Mouse (Mus musculus) erythroid progenitor cell, adult 5-6 weeks (primary cell): ENCODE measurements around the gene Drd5. TPM values are rescaled to one million over a fixed set of nuclear protein-coding genes. Genes with fewer than 3 reads are reported as not detected.

Experiments used
- ATAC-seq: replicated peaks from 2 replicates; pipeline ENCODE4 v1.8.0; 2016; ENCODE audit warnings: moderate number of reproducible peaks, mild to moderate bottlenecking, moderate TSS enrichment, inconsistent platforms; ENCODE audit not compliant: poor library complexity, low FRiP score, severe bottlenecking
- total RNA-seq, 2 experiments: library from RNA; stranded (forward) in 1 of 2; stranded (reverse) in 1 of 2; fragments of 150-400 nt in 1 of 2; fragments of 186-747, 209-891 nt in 1 of 2; gene quantifications; 2 replicates each; pipeline versions ENCODE4 v1.2.3 to v1.2.4; 2015 to 2017; ENCODE audit warnings: low replicate concordance in 2 of 2

Gene Drd5
- total RNA-seq, 2 experiments from 2014 or later: not detected

DNA sequence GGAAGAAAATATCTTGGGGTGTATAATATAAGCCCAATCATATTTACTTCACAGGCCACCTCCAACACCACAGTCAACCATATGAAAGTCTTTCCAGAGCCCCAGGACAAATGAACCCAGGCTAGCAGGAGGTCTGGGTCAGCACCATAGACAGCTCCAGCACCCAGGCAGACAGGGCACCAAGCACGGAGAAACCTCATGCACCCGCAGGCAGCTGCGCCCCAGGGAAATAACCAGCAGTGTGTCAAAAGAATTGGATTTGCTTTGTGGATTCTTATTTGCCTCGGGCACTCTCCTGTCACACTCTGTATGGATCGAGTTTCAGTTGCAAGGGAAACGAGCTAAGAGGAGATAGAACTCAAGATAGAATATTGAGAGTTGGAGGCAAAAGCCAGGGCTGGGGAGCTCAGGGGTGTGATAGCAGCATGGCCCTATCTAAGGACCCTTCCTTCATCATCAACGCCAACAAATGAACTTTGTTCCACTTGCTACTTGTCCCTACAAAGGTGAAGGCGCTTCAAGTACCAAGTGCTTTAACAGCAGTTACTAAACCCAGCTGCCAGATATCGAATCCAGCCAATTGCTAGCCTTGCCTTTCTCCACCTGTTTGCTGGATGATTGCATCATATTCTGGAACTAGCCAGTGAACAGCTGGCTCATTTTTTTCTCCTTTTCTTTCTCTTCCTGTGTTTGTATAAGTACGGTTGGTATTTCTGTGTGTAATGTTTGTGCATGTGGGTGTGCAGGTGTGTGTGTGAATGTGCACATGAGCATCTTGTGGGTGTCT is 27.7 kb downstream of the Drd5 start:
- ATAC-seq: no peak

- ATAC-seq: no peak
These were observed 31.3 kb downstream of the Drd5 start for GRCm38 (mm10) chr5:38350351-38350929.

DNA sequence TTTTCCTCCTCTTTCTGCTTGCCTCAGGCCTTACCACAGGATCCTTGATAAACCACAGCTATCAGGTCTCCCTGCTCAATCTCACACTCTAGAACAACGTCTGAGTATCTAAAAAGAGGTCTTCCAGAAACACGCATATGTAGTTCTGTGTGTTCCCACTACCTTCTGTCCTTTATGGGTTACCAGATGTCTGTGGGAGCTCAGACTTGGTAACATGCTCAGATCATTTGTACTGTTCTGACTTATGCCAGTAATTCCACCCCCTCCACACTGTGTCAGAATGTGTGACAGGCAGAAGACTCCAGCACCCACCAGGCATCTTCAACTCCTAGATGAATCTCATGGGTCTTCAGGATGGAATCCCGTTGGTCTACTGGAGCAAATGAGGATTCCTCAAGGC is 37.8 kb downstream of the Drd5 start:
- no peak for ATAC-seq

DNA sequence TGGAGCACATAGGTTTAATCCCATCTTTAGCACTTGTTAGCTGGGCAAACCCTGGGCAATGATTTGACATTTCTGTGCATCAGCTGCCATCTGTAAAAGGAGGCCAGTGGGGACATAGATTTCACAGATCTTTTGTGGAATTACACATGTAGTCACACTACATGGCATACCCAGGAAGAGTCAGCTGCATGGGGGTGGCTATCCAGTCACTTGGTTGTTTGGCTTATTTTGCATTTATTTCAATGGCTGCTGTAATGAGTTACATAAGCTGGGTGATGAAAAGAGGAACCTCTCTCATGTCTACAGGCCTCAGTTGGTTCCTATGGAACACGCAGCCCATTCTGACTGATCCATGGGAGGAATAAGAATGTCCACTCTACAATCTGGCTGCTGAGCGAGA is 40.5 kb downstream of the Drd5 start:
- no peak for ATAC-seq

GRCm38 (mm10) chr5:38364396-38364795 is 45.2 kb downstream of the Drd5 start:
- no peak for ATAC-seq

GRCm38 (mm10) chr5:38365521-38365920 is 46.4 kb downstream of the Drd5 start:
- no peak for ATAC-seq

- no peak for ATAC-seq
These were observed 47.7 kb downstream of the Drd5 start for GRCm38 (mm10) chr5:38366650-38367470.

- no peak for ATAC-seq
These were observed 52.1 kb downstream of the Drd5 start for GRCm38 (mm10) chr5:38371308-38371707.

Other genes with a start within 250 kb of the Drd5 start
- not detected in 2 replicates for gene Nsg1, start 159.5 kb upstream of the Drd5 start, total RNA-seq (2015; ENCODE audit: low replicate concordance)
- gene Nsg1, start 159.5 kb upstream of the Drd5 start, total RNA-seq (2017; ENCODE audit: low replicate concordance): not detected in 2 replicates
- gene Zbtb49, start 98.9 kb upstream of the Drd5 start, total RNA-seq (2015; ENCODE audit: low replicate concordance): 1.1 and 2.1 TPM in 2 replicates
- gene Zbtb49, start 98.9 kb upstream of the Drd5 start, total RNA-seq (2017; ENCODE audit: low replicate concordance): 3.0 and 4.4 TPM in 2 replicates
- gene Lyar, start 98.9 kb upstream of the Drd5 start, total RNA-seq (2015; ENCODE audit: low replicate concordance): 14.8 and 18.9 TPM in 2 replicates
- 11.0 and 30.8 TPM in 2 replicates for gene Lyar, start 98.9 kb upstream of the Drd5 start, total RNA-seq (2017; ENCODE audit: low replicate concordance)
- 39.3 and 63.3 TPM in 2 replicates for gene Tmem128, start 59.2 kb upstream of the Drd5 start, total RNA-seq (2015; ENCODE audit: low replicate concordance)
- 16.0 and 16.2 TPM in 2 replicates for gene Tmem128, start 59.2 kb upstream of the Drd5 start, total RNA-seq (2017; ENCODE audit: low replicate concordance)
- not detected in 2 replicates for gene Otop1, start 43.4 kb upstream of the Drd5 start, total RNA-seq (2015; ENCODE audit: low replicate concordance)
- gene Otop1, start 43.4 kb upstream of the Drd5 start, total RNA-seq (2017; ENCODE audit: low replicate concordance): not detected in 2 replicates
- gene Slc2a9, start 183.8 kb downstream of the Drd5 start, total RNA-seq (2015; ENCODE audit: low replicate concordance): 2.9 TPM in 1 of 2 replicates, not detected in the other
- 0.90 TPM in 1 of 2 replicates, not detected in the other for gene Slc2a9, start 183.8 kb downstream of the Drd5 start, total RNA-seq (2017; ENCODE audit: low replicate concordance)
- 51.9 and 78.0 TPM in 2 replicates for gene Wdr1, start 243.9 kb downstream of the Drd5 start, total RNA-seq (2015; ENCODE audit: low replicate concordance)
- gene Wdr1, start 243.9 kb downstream of the Drd5 start, total RNA-seq (2017; ENCODE audit: low replicate concordance): 46.1 and 46.3 TPM in 2 replicates